Mouse (Mus musculus): Measurements from ENCODE around the gene Ddi2.
A peak's percentile ranks its signal among the peaks of the same experiment; 100 is the strongest.

Ddi2 gene

DNA sequence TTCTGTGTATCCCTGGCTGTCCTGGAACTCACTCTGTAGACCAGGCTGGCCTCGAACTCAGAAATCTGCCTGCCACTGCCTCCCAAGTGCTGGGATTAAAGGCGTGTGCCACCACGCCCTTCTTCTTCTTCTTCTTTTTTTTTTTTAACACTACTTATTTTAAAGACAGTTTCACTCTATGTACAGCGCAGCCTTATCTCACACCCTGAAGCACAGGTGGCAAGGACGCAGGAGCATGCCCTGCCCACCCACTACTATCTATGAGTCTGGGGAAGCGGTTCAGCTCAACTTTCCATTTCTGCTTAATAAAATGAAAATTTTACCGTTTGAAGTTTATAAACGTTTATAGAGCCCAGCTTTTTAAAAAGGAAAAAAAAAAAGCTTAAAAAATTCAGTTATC lies 34.7 kb downstream of the Ddi2 start:
- no peak for DNase-seq (ENCODE audit: extremely low spot score)

DNA sequence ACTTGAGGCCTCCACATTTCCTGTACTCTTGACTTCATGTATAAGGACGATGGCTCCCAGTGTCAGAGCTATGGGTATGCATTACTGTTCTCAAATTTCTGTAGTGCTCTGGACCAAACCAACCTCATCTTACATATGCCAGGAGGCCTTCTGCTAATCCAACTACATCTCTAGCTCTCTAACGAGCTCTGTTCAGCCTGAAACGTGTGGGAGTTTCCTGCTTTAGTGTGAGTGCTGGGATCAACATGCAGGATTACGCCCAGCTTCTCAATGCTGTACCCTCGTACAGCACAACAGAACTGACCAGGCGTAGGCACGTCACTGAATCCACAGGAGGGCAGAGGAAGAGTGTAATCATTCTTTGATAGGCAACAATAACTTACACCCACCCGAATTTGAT lies 36.7 kb downstream of the Ddi2 start:
- no peak for DNase-seq (ENCODE audit: extremely low spot score)

DNA sequence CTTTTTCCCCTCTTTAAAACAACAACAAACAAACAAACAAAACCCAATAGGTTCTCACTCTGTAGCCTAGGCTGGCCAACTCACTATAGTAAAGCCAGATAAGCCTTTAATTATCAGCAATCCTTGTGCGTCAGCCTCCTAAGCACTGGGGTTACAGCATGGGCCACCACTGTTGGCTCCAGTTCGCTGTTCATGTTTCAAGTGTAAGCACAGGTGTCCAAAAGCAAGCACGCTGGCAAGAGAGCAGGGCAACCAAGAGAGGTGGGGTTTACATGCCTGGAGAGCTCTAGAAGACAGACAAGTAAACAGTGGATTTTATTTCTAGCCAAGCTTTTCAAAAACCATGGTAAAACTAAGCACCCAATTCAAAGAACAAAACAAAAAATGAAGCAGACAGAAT lies 37.1 kb downstream of the Ddi2 start:
- DNase-seq (ENCODE audit: extremely low spot score): no peak

DNA sequence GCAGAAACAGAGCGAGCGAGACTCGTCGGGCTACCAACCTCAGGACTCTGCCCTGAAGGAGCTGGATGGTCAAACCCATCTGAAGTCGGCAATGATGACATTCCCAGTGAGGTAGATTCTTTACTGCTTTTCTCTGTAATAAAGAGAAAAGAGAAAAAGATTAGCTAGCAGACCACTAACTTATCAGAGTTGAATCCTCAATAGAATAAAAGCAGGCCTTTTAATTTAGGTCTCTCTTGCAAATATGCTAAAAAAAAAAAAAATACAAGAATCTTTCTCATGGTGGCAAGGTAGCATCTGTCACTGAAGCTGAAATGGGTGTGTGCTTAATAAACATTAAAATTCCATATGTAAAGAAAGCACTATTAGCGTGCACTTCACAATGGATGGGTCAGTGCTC lies 37.7 kb downstream of the Ddi2 start, which contains the start of gene Rsc1a1:
Rsc1a1 (minus strand) TSS at position 101 of the 400 bp plus-strand sequence.
- DNase-seq (ENCODE audit: extremely low spot score): no peak

DNA sequence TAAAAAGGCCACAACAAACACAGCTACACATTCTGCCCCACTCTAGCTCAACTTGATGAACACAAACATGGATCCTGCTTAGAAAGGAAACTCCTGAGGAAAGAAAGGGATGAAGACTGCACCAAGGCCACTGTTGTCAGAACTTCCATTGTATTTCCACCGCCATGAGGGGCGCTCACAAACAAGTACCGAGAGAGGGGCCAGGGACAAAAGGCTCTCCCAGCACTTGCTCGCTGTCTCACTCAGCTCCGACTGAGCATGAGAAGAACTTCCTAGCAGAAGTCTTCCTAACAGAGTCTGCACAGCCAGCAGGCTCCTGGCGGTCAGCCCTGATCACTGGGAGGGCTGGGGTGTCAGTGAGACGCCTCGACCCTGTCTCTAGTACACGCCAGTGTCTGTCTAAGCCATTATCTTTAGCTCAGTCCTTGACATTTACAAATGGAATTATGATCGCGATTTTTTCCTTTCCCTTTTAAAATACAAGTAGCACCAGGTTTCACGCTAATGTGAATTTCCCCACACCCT lies 40.5 kb downstream of the Ddi2 start:
- DNase-seq (ENCODE audit: extremely low spot score): no peak

DNA sequence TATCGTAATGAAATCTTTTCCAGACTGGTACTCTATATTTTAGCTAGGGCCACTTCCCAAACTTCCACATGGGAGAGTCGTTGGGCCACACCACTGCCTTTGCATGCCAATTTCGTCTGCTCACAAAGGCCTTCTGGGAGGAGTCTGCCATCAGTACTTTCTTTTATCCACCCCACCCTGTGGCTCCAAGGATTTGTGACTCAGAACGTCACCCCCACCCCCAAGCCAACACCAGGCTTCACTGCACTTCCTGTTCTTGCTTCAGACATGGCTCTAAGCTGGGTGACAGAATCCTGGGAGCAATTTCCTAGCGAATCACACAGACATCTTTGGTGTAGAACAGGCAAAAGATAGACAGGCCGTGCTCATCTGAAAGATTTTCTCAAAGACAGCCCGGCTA lies 41.5 kb downstream of the Ddi2 start:
- no peak for DNase-seq (ENCODE audit: extremely low spot score)

DNA sequence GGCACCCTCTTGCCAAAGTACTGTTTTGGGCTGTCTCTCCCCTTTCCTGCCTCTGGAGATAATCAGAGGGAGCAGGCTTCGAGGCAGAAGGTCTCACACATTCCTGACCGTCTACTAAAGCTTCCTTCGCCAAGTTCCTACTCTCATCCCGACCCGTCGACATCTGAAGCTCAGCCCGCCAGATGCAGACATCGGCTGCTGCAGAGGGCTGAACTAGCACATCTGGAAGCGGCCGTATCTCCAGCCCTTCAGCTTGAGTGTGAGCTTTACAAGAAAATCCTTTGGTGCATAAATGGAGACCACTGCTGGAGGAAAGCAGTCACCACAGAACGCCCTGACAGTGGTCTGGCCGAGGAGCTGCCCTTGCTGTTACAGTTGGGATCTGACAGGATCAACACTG lies 42.3 kb downstream of the Ddi2 start:
- no peak for DNase-seq (ENCODE audit: extremely low spot score)

DNA sequence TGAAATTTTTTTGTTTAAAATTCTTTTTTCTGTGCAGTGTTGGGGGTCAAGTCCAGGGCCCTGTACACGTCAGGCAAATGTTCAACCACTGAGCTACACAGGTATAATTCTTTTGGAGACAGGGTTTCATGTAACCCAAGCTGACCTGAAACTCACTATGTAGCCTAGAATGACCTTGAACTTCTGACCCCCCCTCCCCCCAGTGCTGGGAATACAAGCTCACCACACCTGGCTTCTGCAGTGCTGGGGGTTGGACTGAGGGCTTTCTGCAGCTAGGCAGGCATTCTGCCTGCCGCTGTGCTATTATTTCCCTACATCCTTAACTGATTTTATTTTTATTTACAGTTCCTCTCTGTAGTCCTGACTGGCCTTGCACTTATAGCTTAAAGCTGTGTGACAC lies 44.2 kb downstream of the Ddi2 start:
- no peak for DNase-seq (ENCODE audit: extremely low spot score)

DNA sequence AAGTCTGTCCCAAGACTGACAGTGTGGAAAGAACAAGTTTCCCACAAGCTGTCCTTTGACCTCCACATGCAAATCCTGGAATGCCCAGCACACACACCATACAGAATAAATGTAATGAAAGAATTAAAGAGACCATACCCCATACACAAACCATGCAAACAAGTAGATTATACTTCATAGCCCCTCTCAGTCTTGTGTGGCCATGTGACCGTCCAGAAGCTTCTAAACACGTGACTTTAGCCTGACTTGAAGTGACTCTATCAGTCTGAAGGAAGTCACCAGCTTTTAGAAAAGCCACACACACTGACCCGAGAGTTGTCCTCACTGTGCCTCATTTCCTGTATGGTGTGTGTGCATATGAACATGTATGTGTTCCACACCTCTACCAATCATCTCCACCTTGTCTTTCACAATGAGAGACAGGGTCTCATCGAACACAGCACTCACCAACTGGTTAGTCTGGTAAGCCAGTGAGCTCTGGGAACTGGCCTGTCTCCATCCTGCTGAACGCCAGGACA lies 46.7 kb downstream of the Ddi2 start:
- DNase-seq (ENCODE audit: extremely low spot score): no peak

DNA sequence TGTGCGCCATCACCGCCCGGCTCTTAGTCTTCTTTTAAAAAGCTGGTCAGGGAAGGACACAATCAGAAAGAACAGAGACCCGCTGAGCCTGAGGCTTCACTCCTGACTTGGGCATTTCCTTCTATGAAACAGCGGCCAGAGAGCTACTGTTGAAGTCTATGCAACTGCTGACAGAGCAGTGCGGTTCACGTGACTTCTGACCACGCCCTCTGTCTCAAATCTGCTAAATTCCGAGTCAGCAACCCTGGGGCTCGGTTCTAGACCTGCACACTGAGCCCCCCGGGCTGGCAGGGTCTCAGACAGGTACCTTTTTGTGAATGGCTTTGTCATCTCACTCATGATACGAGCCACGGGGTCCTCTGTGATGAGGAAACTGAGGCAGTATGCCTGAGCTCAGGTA lies 50.9 kb downstream of the Ddi2 start:
- no peak for DNase-seq (ENCODE audit: extremely low spot score)

DNA sequence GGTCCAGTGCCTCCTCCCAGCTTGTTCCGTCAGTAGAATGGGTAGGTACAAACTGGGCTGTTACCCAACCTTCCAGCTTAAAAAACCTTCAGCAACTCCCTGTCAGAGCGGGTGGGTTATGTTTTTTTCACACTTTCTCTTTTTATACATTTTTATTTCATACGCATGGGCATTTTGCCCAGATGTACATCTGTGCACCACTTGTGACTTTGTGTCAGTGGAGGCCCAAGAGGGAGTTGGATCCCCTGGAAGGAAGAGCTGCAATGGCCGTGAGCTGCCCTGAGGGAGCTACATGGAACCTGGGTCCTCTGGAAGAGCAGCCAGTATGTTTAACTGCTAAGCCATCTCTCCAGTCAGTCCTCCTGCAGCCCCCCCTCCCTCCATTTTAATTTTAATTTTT lies 51.8 kb downstream of the Ddi2 start:
- DNase-seq (ENCODE audit: extremely low spot score): no peak

DNA sequence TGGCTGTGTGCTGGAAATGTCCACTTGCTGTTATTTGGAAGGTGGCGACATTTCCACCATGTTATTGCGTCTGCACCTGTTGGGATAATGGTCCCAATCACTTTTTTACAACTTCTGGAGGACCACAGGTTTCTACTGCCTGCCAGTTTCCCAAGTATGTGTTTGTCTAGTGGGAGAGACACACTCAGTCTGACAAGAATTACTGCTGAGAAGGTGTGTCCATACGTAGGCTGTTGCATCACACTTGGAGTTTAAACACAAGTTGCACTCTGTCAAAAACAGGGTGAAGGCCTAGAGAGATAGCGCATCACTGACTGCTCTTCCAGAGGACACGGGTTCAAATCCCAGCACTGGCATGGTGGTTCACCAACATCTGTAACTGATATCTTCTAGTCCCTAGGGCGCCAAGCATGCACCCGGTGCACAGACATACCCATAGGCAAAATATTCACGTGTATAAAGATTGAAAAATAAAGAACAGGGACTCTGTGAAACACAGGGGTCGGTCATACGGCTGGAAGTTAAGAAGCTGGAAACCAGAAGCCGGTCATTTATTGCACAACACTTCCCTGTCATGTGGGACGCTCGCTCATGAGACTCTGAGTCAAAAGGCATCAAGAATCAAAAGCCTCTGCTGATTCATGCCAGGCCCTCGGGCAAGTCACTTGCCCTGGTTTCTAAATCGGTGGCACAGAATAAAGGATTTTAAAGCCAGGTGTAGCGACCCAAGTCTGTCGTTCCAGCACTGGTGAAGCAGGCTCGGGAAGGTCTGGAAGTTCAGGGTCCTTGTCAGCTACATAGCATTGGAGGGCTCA lies 53.1 kb downstream of the Ddi2 start:
- DNase-seq (ENCODE audit: extremely low spot score): no peak

DNA sequence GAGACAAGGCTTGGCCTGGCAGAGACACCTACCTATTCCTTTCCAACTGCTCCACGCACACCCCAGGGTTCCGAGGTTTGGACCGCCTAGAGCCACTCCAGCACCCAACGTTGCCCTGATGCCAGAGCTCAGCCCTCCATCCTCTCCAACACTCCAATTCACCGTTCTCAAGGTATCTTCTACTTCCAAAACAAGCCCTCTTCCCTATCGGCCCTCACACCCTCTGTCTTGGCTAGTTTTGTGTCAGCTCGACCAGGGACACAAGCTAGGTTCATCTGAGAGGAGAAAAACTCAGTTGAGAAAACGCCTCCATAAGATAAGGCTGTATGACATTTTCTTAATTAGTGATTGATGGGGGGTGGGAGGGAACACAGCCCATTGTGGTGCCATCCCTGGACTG lies 58.4 kb downstream of the Ddi2 start, which contains the start of gene Plekhm2:
Plekhm2 (minus strand) TSS at position 101 of the 400 bp plus-strand sequence.
- no peak for DNase-seq (ENCODE audit: extremely low spot score)

DNA sequence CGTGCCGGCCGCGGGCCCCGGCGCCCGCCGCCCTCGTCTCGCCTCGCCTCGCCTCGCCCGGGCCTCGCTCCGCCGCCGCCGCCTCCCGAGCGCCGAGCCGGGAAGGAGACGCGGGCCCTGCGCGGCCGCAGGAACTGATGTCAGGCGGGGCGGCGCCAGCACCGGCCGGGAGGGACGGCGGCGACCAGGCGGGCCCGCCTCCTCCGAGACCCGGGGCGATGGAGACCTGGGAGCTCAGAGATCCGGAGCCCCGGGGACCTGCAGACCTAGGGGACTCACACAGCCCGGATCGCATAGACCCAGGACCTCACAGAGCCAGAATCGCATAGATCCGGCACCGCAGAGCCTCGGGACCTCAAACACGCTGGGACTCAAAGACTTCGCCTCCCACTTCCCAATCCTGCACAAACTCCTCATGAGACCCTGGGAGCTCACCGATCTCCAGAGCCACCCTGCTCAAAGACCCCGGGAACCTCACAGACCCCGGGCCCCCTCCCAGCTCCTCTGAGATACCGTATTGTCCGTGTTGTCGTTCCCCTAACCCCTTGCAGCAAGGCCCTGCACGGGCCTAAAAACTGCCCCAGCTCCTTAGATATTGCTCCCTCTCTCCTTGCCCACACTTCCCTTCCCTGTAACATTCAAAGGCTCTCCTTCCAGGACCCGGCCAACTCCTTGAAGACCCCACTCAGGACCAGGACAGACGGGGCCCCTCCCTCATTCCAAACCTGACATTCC lies 59.0 kb downstream of the Ddi2 start:
- DNase-seq (ENCODE audit: extremely low spot score): peak; percentile 62

DNA sequence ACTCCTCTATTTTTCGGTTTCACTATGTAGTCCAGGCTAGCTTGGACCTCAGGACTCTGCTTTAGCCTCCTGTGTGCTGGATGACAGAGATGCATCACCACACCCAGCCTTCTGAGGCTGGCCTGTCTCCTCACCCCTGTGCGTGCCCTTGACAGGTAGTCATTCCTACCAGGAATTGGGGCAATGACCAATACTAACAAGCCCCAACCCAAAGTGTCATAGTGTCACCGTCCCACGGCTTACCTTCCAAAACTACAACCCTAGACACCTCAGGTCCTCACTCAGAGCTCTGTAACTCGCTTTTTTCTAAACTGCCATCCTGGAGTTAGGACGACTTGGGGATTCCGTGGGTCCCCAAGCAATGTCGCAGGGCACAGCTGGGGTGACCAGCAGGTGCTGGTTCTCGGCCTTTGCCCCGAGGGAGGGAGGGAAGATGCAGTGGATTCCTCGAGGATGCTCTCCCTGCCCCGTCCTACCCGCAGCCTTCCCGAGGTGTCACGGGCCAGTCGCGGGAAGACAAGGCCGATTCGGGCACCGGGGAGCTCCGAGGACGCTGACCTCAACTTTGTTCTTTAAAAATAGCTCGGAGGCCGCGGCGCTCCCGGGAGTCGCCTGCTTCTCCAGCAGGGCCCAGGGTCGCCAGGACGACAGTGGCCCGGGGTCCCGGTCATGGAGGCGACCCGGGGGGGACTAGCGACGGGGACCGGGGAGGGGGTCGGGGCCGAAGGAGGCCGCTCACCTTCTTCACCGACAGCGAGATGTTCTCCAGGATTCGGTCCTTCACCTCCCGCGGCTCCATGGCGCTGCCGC lies 59.9 kb downstream of the Ddi2 start:
- peak; percentile 54 for DNase-seq (ENCODE audit: extremely low spot score)

DNA sequence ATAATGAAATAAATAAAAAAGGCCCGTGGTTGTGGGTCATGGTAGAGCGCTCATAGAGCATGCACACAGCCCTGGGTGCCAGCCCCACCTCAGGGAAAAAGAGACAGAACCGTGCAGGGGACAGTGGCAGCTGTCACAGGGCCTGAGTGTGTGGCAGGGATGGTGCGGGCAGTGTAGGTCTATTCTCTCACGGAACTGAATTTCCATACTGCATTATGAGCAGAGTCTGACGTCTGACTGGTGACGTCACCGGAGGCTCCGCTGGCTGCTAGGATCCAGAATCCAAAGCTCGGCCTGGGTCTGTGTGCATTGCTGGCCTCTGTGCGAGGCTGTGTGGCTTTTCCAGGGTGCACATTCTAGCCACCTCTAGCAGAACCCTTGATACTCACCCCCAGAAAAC lies 62.3 kb downstream of the Ddi2 start:
- no peak for DNase-seq (ENCODE audit: extremely low spot score)

DNA sequence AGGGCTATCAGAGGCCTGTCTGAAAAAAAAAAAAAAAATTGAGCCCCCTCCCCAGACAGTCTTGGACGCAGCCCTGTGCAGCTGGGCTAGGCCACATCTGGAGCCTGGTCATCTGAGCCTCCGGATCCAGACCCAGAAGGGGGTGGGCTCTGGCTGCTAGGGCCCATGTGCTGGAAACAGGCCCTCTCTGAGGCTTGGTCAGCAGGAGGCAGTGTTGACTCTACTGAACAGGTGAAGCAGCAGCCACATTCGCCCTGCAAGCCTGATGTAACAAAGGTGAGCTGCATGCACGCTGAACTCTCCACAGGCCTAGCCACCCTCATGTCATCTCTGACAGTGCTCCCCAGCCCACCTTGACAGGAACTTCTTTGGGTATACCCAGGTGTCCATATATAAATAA lies 63.5 kb downstream of the Ddi2 start:
- peak; percentile 17 for DNase-seq (ENCODE audit: extremely low spot score)

DNA sequence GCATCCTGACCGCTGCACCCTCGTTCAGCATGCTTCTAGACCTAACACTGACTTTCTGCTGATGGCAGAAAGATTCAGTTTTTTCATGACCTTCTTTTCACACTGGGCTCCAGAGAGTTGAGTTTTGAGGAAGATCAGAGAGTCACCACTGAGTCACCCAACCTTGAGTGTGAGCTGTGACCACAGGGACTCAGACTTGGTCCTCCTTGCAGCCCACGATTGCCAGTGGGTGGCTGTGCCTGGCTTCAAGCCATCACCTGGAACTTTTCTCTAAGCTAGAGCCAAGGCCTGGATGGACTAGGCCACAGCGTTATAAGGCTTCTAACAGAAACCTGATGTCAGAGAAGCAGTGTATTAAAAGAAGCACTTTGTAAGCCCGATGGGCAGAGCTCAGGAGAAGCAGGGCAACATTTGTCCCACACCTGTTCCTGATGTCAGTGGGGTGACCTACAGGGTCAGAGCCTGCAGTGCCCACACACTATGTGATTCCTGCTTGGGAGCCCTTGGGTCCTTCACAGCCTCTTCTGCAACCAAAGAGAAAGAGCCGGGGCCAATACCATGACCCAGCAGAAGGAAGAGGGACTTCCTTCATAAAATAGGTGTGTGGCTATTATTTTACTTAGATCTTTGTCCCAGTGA lies 64.3 kb downstream of the Ddi2 start:
- no peak for DNase-seq (ENCODE audit: extremely low spot score)

DNA sequence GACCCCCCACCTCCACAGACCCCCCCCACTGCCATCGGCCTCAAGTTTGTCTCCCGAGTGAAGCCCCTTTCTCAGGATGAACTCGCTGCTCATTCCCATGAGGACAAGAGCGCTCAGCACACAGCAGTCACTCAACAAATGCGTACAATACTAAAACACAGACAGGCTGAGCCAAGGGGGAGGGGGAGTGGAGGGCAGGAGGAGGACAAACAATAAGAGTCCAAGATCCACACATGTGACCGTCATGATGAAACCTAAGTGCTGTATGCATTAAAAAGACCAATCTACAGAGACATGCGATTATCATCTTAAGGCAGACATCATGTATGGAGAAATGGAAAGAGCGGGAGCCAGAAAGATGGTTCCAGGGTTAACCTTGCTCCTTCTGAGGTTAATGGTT lies 66.3 kb downstream of the Ddi2 start:
- no peak for DNase-seq (ENCODE audit: extremely low spot score)

DNA sequence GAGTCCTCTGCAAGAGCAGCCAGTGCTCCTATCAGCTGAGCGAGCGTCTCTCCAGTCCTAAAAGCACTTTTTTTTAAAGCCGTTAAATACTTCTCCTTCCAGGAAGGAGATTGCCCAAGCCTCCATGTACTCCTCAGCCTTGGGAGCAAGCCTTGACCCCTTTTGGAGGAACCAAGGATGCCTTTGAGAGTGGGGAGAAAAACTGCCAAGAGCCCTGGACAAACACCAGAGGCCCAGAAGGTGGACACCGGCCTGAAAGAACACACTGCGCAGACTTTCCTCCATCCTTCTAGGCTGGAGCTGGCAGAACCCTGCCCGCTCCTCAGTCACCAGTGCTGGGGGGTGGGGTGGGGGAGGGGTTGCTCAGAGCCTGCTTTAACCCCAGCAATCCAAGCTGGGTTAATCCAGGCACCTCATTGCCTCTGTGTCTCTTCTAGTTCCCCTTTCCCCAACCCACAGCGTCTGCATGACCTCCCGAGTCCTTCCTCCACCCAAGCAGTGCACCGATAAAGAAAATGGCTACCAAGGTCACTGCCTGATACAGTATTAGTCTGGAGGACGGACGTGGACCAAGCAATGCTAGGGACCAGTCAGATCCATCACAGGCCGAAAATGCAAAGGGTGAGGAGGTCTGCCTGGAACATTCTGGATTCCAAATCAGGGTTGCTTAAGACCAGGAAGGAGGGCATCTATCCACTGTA lies 67.2 kb downstream of the Ddi2 start:
- DNase-seq (ENCODE audit: extremely low spot score): no peak

DNA sequence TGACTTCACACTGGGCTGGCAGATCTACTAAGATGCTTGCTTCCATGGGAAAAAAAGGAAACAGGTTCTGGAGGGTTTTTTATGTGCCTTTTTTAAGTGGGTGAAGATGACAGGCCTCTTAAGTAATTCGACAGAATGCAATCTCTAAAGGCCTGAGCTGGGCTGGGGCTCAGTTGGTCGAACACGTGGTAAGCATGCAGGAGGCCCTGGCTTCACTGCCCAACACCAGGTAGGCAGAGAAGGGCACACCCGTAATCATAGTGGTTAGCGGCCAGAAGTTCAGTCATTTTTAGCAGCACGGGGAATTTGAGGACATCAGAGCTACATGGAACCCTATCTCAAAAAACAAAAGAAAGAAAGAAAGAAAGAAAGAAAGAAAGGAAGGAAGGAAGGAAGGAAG lies 68.7 kb downstream of the Ddi2 start:
- no peak for DNase-seq (ENCODE audit: extremely low spot score)

Data from embryo, embryonic 9.5 days (tissue).